Mouse (Mus musculus) C2C12 (cell line): ENCODE measurements at regions not wholly inside any gene's neighbourhood (a gene's known extent, or its start where the extent isn't known, plus 50 kb on each side); places are given as distances from the start of the nearest gene placed in this dataset.

Experiments used
- CEBPB ChIP-seq: IDR thresholded peaks from one replicate; pipeline ENCODE4 v1.6.1; 2011; ENCODE audit warnings: low read depth, mild to moderate bottlenecking, control low read depth, moderate library complexity
- CTCF ChIP-seq: IDR thresholded peaks from one replicate; pipeline ENCODE4 v1.5.1; 2011; ENCODE audit not compliant: control insufficient read depth, insufficient read depth, insufficient read length
- MAX ChIP-seq: IDR thresholded peaks from one replicate; pipeline ENCODE4 v1.6.1; 2011; ENCODE audit warnings: mild to moderate bottlenecking, control low read depth
- MYOG ChIP-seq: IDR thresholded peaks from one replicate; pipeline ENCODE4 v1.6.1; 2011; ENCODE audit not compliant: control insufficient read depth, insufficient read length; ENCODE audit errors: extremely low read depth

DNA sequence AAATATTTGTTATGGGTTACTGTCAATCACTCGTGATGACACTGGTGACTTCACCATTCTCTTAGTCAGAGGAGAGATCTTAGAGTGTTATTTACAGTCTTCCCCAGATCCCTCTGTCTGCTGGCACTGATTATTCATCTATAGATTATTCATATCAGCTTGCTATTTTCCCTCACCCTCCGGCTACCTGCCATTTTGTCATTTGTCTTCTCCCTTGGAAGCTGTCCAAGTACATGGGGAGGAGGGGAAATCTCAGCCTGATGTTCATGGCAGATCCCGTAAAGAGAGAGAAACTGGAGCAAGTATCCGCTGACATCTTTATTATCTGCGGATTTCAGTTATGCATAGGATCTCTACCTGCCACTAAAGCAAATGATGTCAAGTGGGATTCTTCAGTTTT lies 222.9 kb upstream of the Robo1 start:
- TF ChIP-seq CTCF (no peak), MAX (no peak), MYOG (no peak), CEBPB (no peak)
